Mouse (Mus musculus) neural tube, embryonic 10.5 days (tissue): ENCODE data around the gene Tbx2.
A peak's percentile ranks its signal among the peaks of the same experiment; 100 is the strongest.

Source experiments
- DNase-seq: peaks from one replicate; pipeline ENCODE4 v3.0.0-alpha.2; 2017; ENCODE audit warnings: low spot score; ENCODE audit errors: extremely low spot score

Gene Tbx2

DNA sequence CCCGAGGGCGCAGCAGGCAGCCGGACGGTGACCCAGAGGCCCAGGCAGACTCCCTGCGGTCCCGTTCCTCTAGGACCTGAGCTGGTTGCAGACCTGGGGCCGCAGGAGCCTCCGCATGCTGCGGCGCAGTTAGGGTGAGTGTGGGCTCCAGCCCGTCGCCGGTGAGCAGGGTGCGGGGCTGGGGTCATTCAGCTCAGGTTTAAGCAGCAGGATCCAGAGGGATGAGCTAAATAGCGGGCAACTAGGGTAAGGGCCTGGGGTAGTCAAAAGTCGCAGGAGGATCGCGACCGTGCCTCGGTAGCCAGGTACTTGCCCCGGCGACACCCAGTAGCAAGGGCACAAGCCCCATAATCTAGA lies 54.1 kb downstream of the Tbx2 start:
- DNase-seq, result peak; percentile 59

DNA sequence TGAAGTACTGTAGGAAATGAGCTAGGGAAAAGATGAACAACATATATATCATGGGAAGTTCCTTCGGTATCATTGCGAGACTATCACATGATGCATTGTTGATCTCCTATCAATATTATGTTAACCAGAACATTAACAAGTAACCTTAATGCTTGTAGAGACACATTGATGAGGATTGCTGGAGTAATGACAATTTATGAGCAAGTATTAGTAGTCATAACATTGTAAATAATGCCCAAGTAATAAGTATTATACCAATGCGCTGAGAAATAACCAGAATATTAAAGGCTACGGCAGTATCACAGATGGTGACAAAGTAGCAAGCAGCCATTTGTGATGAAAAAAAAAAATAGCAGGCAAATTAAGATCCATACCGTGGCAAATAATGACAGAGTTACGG lies 54.9 kb downstream of the Tbx2 start:
- no peak for DNase-seq

DNA sequence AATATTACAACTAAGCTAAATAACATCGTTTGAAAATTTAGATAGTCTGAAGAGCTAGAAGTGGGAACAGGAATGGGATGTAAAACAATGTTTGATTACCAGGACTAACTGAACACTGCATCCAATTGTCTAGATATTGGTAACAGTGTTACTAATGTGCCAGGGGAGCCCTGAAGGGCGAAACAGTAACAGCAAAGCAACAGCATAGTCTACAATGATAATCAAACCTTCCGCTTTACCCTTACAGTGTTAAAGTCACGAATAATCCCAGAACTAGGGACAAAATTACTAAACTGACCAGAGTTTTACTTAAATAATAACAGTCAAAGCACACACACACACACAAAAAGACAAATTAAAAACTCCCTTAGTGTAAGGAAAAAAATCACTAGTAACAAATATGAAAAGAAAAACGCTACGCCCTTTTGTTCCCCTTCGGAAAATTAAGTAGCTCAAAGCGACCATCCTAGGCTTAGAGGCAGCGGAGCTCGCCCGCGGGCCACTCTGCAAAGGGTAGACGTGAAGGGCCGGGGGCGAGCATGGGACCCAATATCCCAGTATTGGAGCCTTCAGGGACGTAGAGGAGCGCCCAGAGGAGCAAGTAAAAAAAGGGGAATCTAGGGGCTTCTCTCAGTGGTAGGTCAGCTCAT lies 55.6 kb downstream of the Tbx2 start:
- DNase-seq, result no peak

DNA sequence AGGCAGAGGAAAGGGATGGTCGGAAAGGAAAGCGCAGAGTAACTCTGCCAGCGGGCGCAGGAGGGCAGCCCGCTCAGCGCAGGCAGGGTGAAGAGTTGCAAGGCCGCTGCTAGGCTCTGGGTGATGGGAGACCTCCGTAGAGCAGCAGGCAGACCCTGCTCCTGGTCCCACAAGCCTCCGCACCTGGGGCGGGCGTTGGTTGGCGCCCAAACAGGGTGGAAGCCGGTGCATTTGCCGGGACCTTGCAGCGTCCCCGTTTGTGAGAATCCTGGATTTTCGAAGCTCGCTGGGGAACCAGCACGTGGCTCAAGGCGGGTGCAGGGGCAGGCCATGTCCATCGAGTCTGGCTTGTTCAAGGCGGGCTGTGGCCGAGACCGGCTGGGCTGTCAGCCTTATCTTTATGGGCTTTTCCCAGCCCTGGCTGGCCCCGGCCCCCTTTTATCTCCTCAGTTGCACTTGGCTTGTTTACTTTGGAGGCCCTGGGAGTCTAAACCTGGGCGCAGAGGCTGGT lies 56.2 kb downstream of the Tbx2 start:
- DNase-seq, result peak; percentile 76

DNA sequence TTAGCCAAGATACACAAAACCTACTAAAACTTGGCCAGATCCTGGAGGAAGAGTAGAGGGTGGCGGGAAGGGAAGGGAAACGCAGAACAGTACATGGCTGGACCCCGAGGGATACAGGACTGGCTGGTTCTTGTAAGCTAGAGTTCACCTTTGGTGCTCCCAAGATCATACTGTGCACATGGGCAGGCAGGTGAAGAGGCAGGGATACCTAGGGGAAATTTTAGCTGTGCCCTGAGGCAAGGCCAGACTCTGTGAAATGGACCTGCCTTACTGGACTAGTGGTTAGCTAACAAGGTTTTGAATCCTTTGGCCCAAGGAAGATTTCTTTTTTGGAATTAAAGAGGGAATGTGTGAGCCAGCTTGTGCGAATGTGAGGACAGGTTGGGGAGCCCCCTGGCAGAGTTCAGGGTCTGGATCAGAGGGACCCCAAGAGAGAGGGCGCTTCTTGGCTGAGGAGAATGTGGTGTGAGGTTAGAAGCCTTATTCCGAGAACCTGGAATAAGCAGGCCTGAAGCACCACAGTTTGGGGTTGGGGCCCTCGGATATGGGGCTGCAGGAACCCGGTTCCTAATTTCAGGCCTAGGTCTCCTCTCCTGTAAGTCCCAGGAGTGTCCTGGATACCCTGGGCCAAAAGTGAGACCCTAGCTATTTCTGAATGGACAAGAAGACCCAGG lies 56.8 kb downstream of the Tbx2 start:
- DNase-seq, result peak; percentile 45

DNA sequence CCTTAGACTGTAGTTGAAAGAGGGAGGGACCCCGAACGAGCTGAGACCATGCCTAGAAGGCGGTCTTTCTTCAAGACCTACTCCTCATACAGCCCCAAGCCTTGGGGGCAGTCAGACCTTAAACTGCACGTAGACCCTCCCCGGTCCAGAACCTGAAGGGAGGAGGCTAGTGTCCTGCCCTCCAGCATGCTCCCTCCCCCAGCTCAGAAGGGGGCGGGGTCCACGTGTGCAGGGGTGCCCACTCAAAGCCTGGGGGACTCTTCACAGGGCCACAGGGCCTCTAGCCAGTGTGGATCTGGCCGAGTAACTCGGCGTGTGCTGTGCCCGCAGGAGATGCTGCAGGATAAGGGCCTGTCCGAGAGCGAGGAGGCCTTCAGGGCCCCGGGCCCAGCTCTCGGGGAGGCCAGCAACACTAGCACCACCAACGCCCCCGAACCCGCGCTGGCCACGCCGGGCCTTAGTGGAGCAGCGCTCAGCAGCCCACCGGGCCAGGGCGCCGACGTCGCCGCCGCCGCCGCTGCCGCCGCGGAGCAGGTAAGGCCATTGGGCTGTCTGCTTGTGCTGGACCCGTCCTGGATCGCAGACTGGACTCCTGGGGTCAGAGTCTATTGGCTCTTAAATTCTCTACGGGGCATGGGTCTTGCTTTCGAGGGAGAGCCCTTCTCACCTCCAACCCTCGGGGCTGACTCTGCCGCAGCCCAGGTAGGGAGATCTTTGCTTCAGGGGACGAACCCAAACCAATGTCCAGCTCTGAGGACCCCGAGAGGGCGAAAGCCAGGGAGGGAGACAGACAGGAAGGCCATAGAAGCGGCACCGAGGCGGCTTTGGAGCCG lies 57.6 kb downstream of the Tbx2 start:
- DNase-seq, result peak; percentile 67

DNA sequence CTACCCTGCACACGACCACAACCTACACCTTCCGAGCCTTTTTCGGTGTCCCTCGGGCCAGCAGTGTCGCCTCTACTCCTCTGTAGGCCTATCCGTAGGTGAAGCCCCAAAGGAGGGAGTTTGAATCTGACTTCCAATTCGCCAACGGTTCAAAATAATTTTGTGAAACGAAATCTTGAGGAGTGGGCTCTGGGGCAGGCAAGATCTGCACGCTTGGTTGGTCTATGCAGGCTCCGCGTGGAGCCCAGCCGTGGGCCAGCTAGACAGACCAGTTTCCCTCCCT lies 58.2 kb downstream of the Tbx2 start:
- no peak for DNase-seq

DNA sequence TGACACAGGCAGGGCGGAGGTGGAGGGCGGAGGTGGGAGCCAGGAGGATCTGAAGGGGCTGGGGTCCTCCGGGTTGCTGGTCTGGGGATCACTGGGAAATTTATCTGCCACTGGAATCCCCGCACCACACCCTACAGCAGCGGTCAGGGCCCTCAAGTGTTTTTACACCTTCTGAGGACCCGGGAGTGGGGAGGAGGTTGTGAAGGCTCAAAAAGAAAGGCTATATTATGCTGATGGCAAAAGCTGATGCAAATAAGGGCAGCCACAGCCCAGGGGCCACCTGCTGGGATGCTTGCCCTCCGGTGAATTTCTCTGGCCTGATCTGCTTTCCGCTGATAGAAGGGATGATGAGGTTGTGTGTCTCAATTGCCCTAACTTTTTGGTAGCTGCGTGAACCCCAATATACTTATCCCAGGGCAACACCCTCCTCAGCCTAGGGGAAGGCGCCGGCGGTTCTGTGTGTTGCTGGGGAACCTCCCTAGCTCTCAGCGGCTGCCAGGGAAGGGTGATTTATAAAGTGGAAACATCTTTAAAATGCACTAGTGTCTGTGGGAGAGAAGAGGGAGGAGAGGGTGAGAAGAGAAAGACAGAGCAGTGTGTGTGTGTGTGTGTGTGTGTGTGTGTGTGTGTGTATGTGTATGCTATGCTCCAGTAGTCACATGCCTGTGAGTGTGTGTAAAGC lies 58.8 kb downstream of the Tbx2 start:
- DNase-seq, result peak; percentile 52
